Mouse (Mus musculus): ENCODE results near the gene Mme. TPM values are rescaled to one million over a fixed set of nuclear protein-coding genes. Genes with fewer than 3 reads are reported as not detected.
A peak's percentile ranks its signal among the peaks of the same experiment; 100 is the strongest.

Mme gene
- polyA plus RNA-seq, 1 experiment from 2014 or later: 53.0 TPM

- 93% methylated on average over 1 of the region's 1 CpGs for WGBS
- no peak for TF ChIP-seq CTCF (IDR thresholded peaks at IDR 0.05; ENCODE audit: low read depth)
- Histone ChIP-seq H3K4me2 (replicated peaks; ENCODE audit: low read depth) (no peak overlapping the region), H3K36me3 (ENCODE audit: control insufficient read depth, insufficient read depth) (no peaks in the 10 kb centered on the region), H3K4me1 (replicated peaks; ENCODE audit: control insufficient read depth, insufficient read depth, low read length) (no peaks in the 10 kb centered on the region), H3K27ac (ENCODE audit: low read depth, low read length) (no peak overlapping the region), H3K27me3 (replicated peaks; ENCODE audit: control insufficient read depth, insufficient read depth, low read length) (no peaks in the 10 kb centered on the region), H3K9me3 (ENCODE audit: control insufficient read depth) (no peaks in the 10 kb centered on the region), H3K4me3 (ENCODE audit: low read depth, low read length) (no peak overlapping the region), H3K9ac (ENCODE audit: low read depth, low read length) (no peak overlapping the region)
- no peak for ATAC-seq
These were observed 110.4 kb downstream of the Mme start for GRCm38 (mm10) chr3:63351680-63352260.

DNA sequence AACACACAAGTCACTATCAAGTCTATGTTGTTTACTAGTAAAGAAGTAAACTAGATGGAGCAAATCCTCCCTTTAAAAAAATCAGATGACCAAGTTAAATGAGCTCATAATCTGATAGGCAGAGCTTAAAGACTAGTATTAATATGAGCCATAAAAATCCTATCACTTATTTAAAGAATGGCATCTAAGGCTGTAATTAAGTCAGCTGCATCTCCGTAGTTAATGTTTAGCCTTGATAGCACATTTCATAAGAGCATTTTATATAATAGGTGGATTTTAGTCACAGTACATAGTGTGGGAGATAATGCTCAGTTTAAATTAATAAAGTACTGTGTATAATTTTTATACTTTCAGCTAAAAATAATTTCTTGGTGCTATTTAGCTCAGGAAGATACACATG is 118.2 kb downstream of the Mme start:
- H3K4me3 ChIP-seq (ENCODE audit: low read depth, low read length): no peak overlapping the region
- H3K9me3 ChIP-seq (ENCODE audit: control insufficient read depth): no peaks in the 10 kb centered on the region
- no peaks in the 10 kb centered on the region for H3K27me3 ChIP-seq (replicated peaks; ENCODE audit: control insufficient read depth, insufficient read depth, low read length)
- H3K4me2 ChIP-seq (replicated peaks; ENCODE audit: low read depth): no peak overlapping the region
- WGBS: 40% methylated on average over 1 of the region's 1 CpGs
- TF ChIP-seq CTCF (IDR thresholded peaks at IDR 0.05; ENCODE audit: low read depth): no peak
- H3K36me3 ChIP-seq (ENCODE audit: control insufficient read depth, insufficient read depth): no peaks in the 10 kb centered on the region
- peak; percentile 85 for ATAC-seq
- no peak overlapping the region for H3K9ac ChIP-seq (ENCODE audit: low read depth, low read length)
- H3K27ac ChIP-seq (ENCODE audit: low read depth, low read length): no peak overlapping the region
- no peaks in the 10 kb centered on the region for H3K4me1 ChIP-seq (replicated peaks; ENCODE audit: control insufficient read depth, insufficient read depth, low read length)

GRCm38 (mm10) chr3:63384989-63385388 is 143.7 kb downstream of the Mme start:
- Histone ChIP-seq H3K4me2 (replicated peaks; ENCODE audit: low read depth) (no peak overlapping the region), H3K4me1 (replicated peaks; ENCODE audit: control insufficient read depth, insufficient read depth, low read length) (no peaks in the 10 kb centered on the region; the same call in 1 of the 2 replicates), H3K27ac (ENCODE audit: low read depth, low read length) (no peak overlapping the region), H3K9ac (ENCODE audit: low read depth, low read length) (no peak overlapping the region), H3K27me3 (replicated peaks; ENCODE audit: control insufficient read depth, insufficient read depth, low read length) (no peaks in the 10 kb centered on the region), H3K36me3 (ENCODE audit: control insufficient read depth, insufficient read depth) (no peaks in the 10 kb centered on the region), H3K4me3 (ENCODE audit: low read depth, low read length) (no peak overlapping the region), H3K9me3 (ENCODE audit: control insufficient read depth) (no peaks in the 10 kb centered on the region)
- ATAC-seq: peak; percentile 80
- no peak for TF ChIP-seq CTCF (IDR thresholded peaks at IDR 0.05; ENCODE audit: low read depth)
- WGBS: 24% methylated on average over 2 of the region's 2 CpGs

GRCm38 (mm10) chr3:63390774-63391173 is 149.4 kb downstream of the Mme start:
- no peak for TF ChIP-seq CTCF (IDR thresholded peaks at IDR 0.05; ENCODE audit: low read depth)
- 73% methylated on average over 2 of the region's 2 CpGs for WGBS
- Histone ChIP-seq H3K4me3 (ENCODE audit: low read depth, low read length) (no peak overlapping the region), H3K36me3 (ENCODE audit: control insufficient read depth, insufficient read depth) (no peaks in the 10 kb centered on the region), H3K4me2 (replicated peaks; ENCODE audit: low read depth) (no peak overlapping the region), H3K27ac (ENCODE audit: low read depth, low read length) (no peak overlapping the region), H3K27me3 (replicated peaks; ENCODE audit: control insufficient read depth, insufficient read depth, low read length) (no peaks in the 10 kb centered on the region), H3K9me3 (ENCODE audit: control insufficient read depth) (no peaks in the 10 kb centered on the region), H3K4me1 (replicated peaks; ENCODE audit: control insufficient read depth, insufficient read depth, low read length) (0 out of 2 replicates have a peak, but pooled peaks cover 2% of the 10 kb centered on the region), H3K9ac (ENCODE audit: low read depth, low read length) (no peak overlapping the region)
- ATAC-seq: no peak

- Histone ChIP-seq H3K4me3 (ENCODE audit: low read depth, low read length) (no peak overlapping the region), H3K4me1 (replicated peaks; ENCODE audit: control insufficient read depth, insufficient read depth, low read length) (0 out of 2 replicates have a peak, but pooled peaks cover 2% of the 10 kb centered on the region), H3K9ac (ENCODE audit: low read depth, low read length) (no peak overlapping the region), H3K36me3 (ENCODE audit: control insufficient read depth, insufficient read depth) (no peaks in the 10 kb centered on the region), H3K27me3 (replicated peaks; ENCODE audit: control insufficient read depth, insufficient read depth, low read length) (no peaks in the 10 kb centered on the region), H3K27ac (ENCODE audit: low read depth, low read length) (no peak overlapping the region), H3K9me3 (ENCODE audit: control insufficient read depth) (no peaks in the 10 kb centered on the region), H3K4me2 (replicated peaks; ENCODE audit: low read depth) (no peak overlapping the region)
- TF ChIP-seq CTCF (IDR thresholded peaks at IDR 0.05; ENCODE audit: low read depth): no peak
- WGBS: 43% methylated on average over 2 of the region's 2 CpGs
- no peak for ATAC-seq
These were observed 150.0 kb downstream of the Mme start for GRCm38 (mm10) chr3:63391348-63391747.

DNA sequence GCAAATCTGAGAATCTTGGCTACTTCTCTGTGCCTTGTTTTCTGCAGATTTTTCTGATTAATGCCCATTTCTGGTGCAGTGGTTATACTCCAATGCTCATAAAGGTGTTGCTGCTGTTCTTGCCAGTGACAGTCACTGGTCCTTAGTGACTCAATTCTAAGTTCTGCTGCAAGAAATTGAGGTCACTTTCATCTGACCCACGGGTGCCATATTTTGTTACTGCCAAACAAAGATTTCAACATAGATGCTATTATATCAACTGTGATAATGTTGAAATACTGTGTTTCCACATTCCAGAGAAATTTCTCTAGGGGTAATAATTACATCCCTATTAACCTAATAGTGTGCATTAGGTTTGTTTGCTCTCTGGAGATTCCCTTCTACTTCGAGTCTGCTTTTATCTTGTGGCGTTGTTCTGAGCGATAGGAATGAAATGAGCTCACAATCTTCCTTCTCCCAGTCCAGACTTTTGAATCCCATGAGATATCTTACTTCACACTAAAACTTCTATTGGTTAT is 153.1 kb downstream of the Mme start:
- ATAC-seq: no peak
- Histone ChIP-seq H3K9me3 (ENCODE audit: control insufficient read depth) (no peaks in the 10 kb centered on the region), H3K4me1 (replicated peaks; ENCODE audit: control insufficient read depth, insufficient read depth, low read length) (0 out of 2 replicates have a peak, but pooled peaks cover 2% of the 10 kb centered on the region), H3K27ac (ENCODE audit: low read depth, low read length) (no peak overlapping the region), H3K9ac (ENCODE audit: low read depth, low read length) (no peak overlapping the region), H3K4me2 (replicated peaks; ENCODE audit: low read depth) (no peak overlapping the region), H3K4me3 (ENCODE audit: low read depth, low read length) (no peak overlapping the region), H3K27me3 (replicated peaks; ENCODE audit: control insufficient read depth, insufficient read depth, low read length) (no peaks in the 10 kb centered on the region), H3K36me3 (ENCODE audit: control insufficient read depth, insufficient read depth) (no peaks in the 10 kb centered on the region)
- WGBS: 67% methylated on average over 4 of the region's 4 CpGs
- TF ChIP-seq CTCF (IDR thresholded peaks at IDR 0.05; ENCODE audit: low read depth): no peak

Data from intestine, postnatal 0 days (tissue).